Mouse (Mus musculus) neural tube, embryonic 14.5 days (tissue): ENCODE data around the gene Rps16. TPM values are rescaled to one million over a fixed set of nuclear protein-coding genes. Genes with fewer than 3 reads are reported as not detected.
"Not testable (repeated sequence)": the region's sequence is repeated elsewhere in the genome, so short reads cannot be mapped to it uniquely, and the experiment has no call there.

Experiments
- ATAC-seq: fragments of 200-750 bp; cut with Nextera tagmentation; 2 replicates; pipeline ENCODE4 v1.8.0; 2017; ENCODE audit warnings: low read depth, mild to moderate bottlenecking, moderate TSS enrichment, moderate library complexity
- H3K27ac ChIP-seq: fragments of 300-500 bp; sonication (generic); 2 replicates; pipeline ENCODE4 v1.5.1; 2014; ENCODE audit warnings: low read depth, mild to moderate bottlenecking, control low read depth, low read length, moderate library complexity, mixed read lengths
- H3K27me3 ChIP-seq: fragments of 300-500 bp; sonication (generic); 2 replicates; pipeline ENCODE4 v1.6.1; 2014; ENCODE audit warnings: low read length; ENCODE audit not compliant: control insufficient read depth, insufficient read depth
- H3K36me3 ChIP-seq: fragments of 300-500 bp; sonication (generic); 2 replicates; pipeline ENCODE4 v1.6.1; 2014; ENCODE audit warnings: low read length, mixed read lengths; ENCODE audit not compliant: control insufficient read depth, insufficient read depth
- H3K4me1 ChIP-seq: fragments of 300-500 bp; sonication (generic); 2 replicates; pipeline ENCODE4 v1.6.1; 2014; ENCODE audit warnings: low read length; ENCODE audit not compliant: control insufficient read depth, insufficient read depth
- H3K4me2 ChIP-seq: fragments of 300-500 bp; sonication (generic); 2 replicates; pipeline ENCODE4 v1.6.1; 2014; ENCODE audit warnings: mild to moderate bottlenecking, low read depth, low read length, control low read depth
- H3K4me3 ChIP-seq: fragments of 300-500 bp; sonication (generic); 2 replicates; pipeline ENCODE4 v1.5.1; 2014; ENCODE audit warnings: low read depth, low read length, control low read depth, mixed read lengths
- H3K9ac ChIP-seq: fragments of 300-500 bp; sonication (generic); replicated peaks from 2 replicates; pipeline ENCODE4 v1.6.1; 2014; ENCODE audit warnings: low read depth, mild to moderate bottlenecking, control low read depth, low read length, mixed read lengths
- H3K9me3 ChIP-seq: fragments of 300-500 bp; sonication (generic); 2 replicates; pipeline ENCODE4 v1.6.1; 2016; ENCODE audit warnings: low read length; ENCODE audit not compliant: control insufficient read depth
- WGBS: fragments of 180-500 bp; shearing (Covaris S2); extraction: QIAGEN DNeasy Blood & Tissue Kit; methylation state at CpG from one replicate; pipeline ENCODE4 v1.1.7; 2014; 5-methylcytosine and 5-hydroxymethylcytosine counted together
- polyA plus RNA-seq: library from polyadenylated mRNA; unstranded; fragments of >200 nt; fragmentation: Nextera tagmentation; extraction: Ambion mirVana; gene quantifications from 2 replicates; pipeline ENCODE4 v1.2.1, GENCODE M21; 2014

Gene Rps16
- polyA plus RNA-seq, 1 experiment from 2014 or later = 498 TPM

- not testable (repeated sequence) for H3K4me1 ChIP-seq, H3K27me3 ChIP-seq, H3K27ac ChIP-seq, H3K4me3 ChIP-seq, H3K9me3 ChIP-seq, H3K9ac ChIP-seq, H3K4me2 ChIP-seq, ATAC-seq
- WGBS = 90% methylated on average over 7 of the region's 7 CpGs
- peaks cover 22% of the 10 kb centered on the region for H3K36me3 ChIP-seq
Measured at GRCm38 (mm10) chr7:28387384-28387783, 36.9 kb downstream of the Rps16 start.

GRCm38 (mm10) chr7:28390331-28390730, 39.9 kb downstream of the Rps16 start:
- peaks cover 26% of the 10 kb centered on the region for H3K36me3 ChIP-seq
- H3K9ac ChIP-seq = no peak overlapping the region
- 100% methylated on average over 3 of the region's 3 CpGs for WGBS
- no peaks in the 10 kb centered on the region for H3K27me3 ChIP-seq
- ATAC-seq = no peak
- H3K9me3 ChIP-seq = no peaks in the 10 kb centered on the region
- H3K4me1 ChIP-seq = peaks cover 9% of the 10 kb centered on the region
- H3K4me3 ChIP-seq = no peak overlapping the region
- no peak overlapping the region for H3K4me2 ChIP-seq
- no peak overlapping the region for H3K27ac ChIP-seq

- Histone ChIP-seq H3K27me3 (no peaks in the 10 kb centered on the region), H3K9ac (peak within 1 kb of the TSS; percentile 85), H3K36me3 (peaks cover 34% of the 10 kb centered on the region), H3K4me3 (peak within 1 kb of the TSS; percentile 95), H3K27ac (peak within 1 kb of the TSS; percentile 79), H3K9me3 (no peaks in the 10 kb centered on the region), H3K4me2 (peak within 1 kb of the TSS; percentile 91), H3K4me1 (peaks cover 9% of the 10 kb centered on the region)
- ATAC-seq = peak; percentile 98
- WGBS = under 1% methylated on average over 58 of the region's 58 CpGs
Measured at GRCm38 (mm10) chr7:28392429-28393271, 42.2 kb downstream of the Rps16 start, which contains the start of the genes Med29 and Paf1. TSS of gene Med29 (minus strand) at chr7:28392708. TSS of gene Paf1 (plus strand) at chr7:28392951.

- no peak for ATAC-seq
- H3K27me3 ChIP-seq = no peaks in the 10 kb centered on the region
- H3K9ac ChIP-seq = peak overlapping the region; percentile 85
- 7% methylated on average over 22 of the region's 22 CpGs for WGBS
- H3K27ac ChIP-seq = peak overlapping the region; percentile 79
- peak overlapping the region; percentile 91 for H3K4me2 ChIP-seq
- peaks cover 40% of the 10 kb centered on the region for H3K36me3 ChIP-seq
- H3K4me3 ChIP-seq = peak overlapping the region; percentile 95
- no peaks in the 10 kb centered on the region for H3K9me3 ChIP-seq
- H3K4me1 ChIP-seq = peaks cover 9% of the 10 kb centered on the region
Measured at GRCm38 (mm10) chr7:28393272-28393951, 43.0 kb downstream of the Rps16 start.

- no peaks in the 10 kb centered on the region for H3K27me3 ChIP-seq
- H3K9ac ChIP-seq = no peak overlapping the region
- H3K36me3 ChIP-seq = peaks cover 33% of the 10 kb centered on the region
- peaks cover 9% of the 10 kb centered on the region for H3K4me1 ChIP-seq
- no peak overlapping the region for H3K4me2 ChIP-seq
- no peak overlapping the region for H3K27ac ChIP-seq
- no peaks in the 10 kb centered on the region for H3K9me3 ChIP-seq
- no peak overlapping the region for H3K4me3 ChIP-seq
- 95% methylated on average over 4 of the region's 4 CpGs for WGBS
- no peak for ATAC-seq
Measured at GRCm38 (mm10) chr7:28395425-28395824, 45.0 kb downstream of the Rps16 start.

GRCm38 (mm10) chr7:28398000-28398399, 47.5 kb downstream of the Rps16 start:
- 74% methylated on average over 3 of the region's 3 CpGs for WGBS
- H3K27me3 ChIP-seq = no peaks in the 10 kb centered on the region
- no peak overlapping the region for H3K27ac ChIP-seq
- H3K9me3 ChIP-seq = no peaks in the 10 kb centered on the region
- no peak overlapping the region for H3K4me2 ChIP-seq
- peaks cover 4% of the 10 kb centered on the region for H3K4me1 ChIP-seq
- no peak overlapping the region for H3K4me3 ChIP-seq
- no peak for ATAC-seq
- peaks cover 54% of the 10 kb centered on the region for H3K36me3 ChIP-seq
- no peak overlapping the region for H3K9ac ChIP-seq

- no peak overlapping the region for H3K9ac ChIP-seq
- no peak overlapping the region for H3K4me3 ChIP-seq
- H3K36me3 ChIP-seq = peaks cover 61% of the 10 kb centered on the region
- no peaks in the 10 kb centered on the region for H3K27me3 ChIP-seq
- no peak overlapping the region for H3K4me2 ChIP-seq
- H3K4me1 ChIP-seq = no peaks in the 10 kb centered on the region; the same call in 1 of the 2 replicates
- no peak overlapping the region for H3K27ac ChIP-seq
- H3K9me3 ChIP-seq = no peaks in the 10 kb centered on the region
- 96% methylated on average over 10 of the region's 10 CpGs for WGBS
- ATAC-seq = no peak
Measured at GRCm38 (mm10) chr7:28398696-28399340, 48.4 kb downstream of the Rps16 start.

- Histone ChIP-seq H3K27ac (no peak overlapping the region), H3K9ac (no peak overlapping the region), H3K27me3 (no peaks in the 10 kb centered on the region), H3K4me3 (no peak overlapping the region), H3K4me2 (no peak overlapping the region), H3K36me3 (peaks cover 76% of the 10 kb centered on the region), H3K4me1 (no peaks in the 10 kb centered on the region), H3K9me3 (no peaks in the 10 kb centered on the region)
- ATAC-seq = no peak
- WGBS = 100% methylated on average over 1 of the region's 1 CpGs
Measured at GRCm38 (mm10) chr7:28401030-28401429, 50.6 kb downstream of the Rps16 start.
